Mouse (Mus musculus) gastrocnemius, postnatal 36 days (tissue): ENCODE measurements around the gene Kitl. TPM values are rescaled to one million over a fixed set of nuclear protein-coding genes. Genes with fewer than 3 reads are reported as not detected.
A peak's percentile ranks its signal among the peaks of the same experiment; 100 is the strongest.

Source experiments
- DNase-seq, 2 experiments: peaks; one replicate each; pipeline ENCODE4 v3.0.0; 2022
- intact Hi-C: fragments of 180-260 bp; cut with DNase I; formaldehyde crosslinking; loops from one replicate; pipeline ENCODE4 v1.15.1; 2025
- total RNA-seq, 2 experiments: library from RNA; stranded (reverse); gene quantifications; 2 replicates each; pipeline ENCODE4 v1.2.3; 2021

Kitl gene
- total RNA-seq, 2 experiments from 2014 or later, result 21.1 to 23.7 TPM

GRCm38 (mm10) chr10:100022835-100023093 lies 7.3 kb downstream of the Kitl start:
- intact Hi-C loops, result no loop called here
- DNase-seq, result no peak

- DNase-seq, result no peak
- intact Hi-C loops, result no loop called here
Observed at GRCm38 (mm10) chr10:100025665-100026064, 10.2 kb downstream of the Kitl start.

GRCm38 (mm10) chr10:100026778-100027177 lies 11.3 kb downstream of the Kitl start:
- intact Hi-C loops, result no loop called here
- DNase-seq, result no peak

- DNase-seq, result no peak
- intact Hi-C loops, result no loop called here
Observed at GRCm38 (mm10) chr10:100030385-100030784, 15.0 kb downstream of the Kitl start.

- intact Hi-C loops, result no loop called here
- DNase-seq, result no peak
Observed at GRCm38 (mm10) chr10:100030980-100031516, 15.6 kb downstream of the Kitl start.

GRCm38 (mm10) chr10:100031631-100032030 lies 16.2 kb downstream of the Kitl start:
- intact Hi-C loops, result no loop called here
- no peak for DNase-seq

GRCm38 (mm10) chr10:100032566-100032965 lies 17.1 kb downstream of the Kitl start:
- DNase-seq, result no peak
- intact Hi-C loops, result no loop called here

GRCm38 (mm10) chr10:100036021-100036420 lies 20.6 kb downstream of the Kitl start:
- intact Hi-C loops, result no loop called here
- DNase-seq, result no peak

GRCm38 (mm10) chr10:100038342-100038898 lies 23.0 kb downstream of the Kitl start:
- intact Hi-C loops, result no loop called here
- DNase-seq, result no peak

GRCm38 (mm10) chr10:100038994-100039393 lies 23.6 kb downstream of the Kitl start:
- intact Hi-C loops, result no loop called here
- DNase-seq, result no peak

- intact Hi-C loops, result no loop called here
Observed at GRCm38 (mm10) chr10:100043748-100044147, 28.3 kb downstream of the Kitl start.

GRCm38 (mm10) chr10:100044153-100044552 lies 28.7 kb downstream of the Kitl start:
- DNase-seq, result no peak
- intact Hi-C loops, result no loop called here

More at GRCm38 (mm10) chr10:100043748-100044147, 28.3 kb downstream of the Kitl start:
- no peak for DNase-seq

GRCm38 (mm10) chr10:100051146-100051783 lies 35.8 kb downstream of the Kitl start:
- intact Hi-C loops, result no loop called here
- DNase-seq, result no peak

GRCm38 (mm10) chr10:100052404-100052803 lies 37.0 kb downstream of the Kitl start:
- DNase-seq, result no peak
- intact Hi-C loops, result no loop called here

- intact Hi-C loops, result no loop called here
- DNase-seq, result no peak
Observed at GRCm38 (mm10) chr10:100052911-100053310, 37.5 kb downstream of the Kitl start.

- DNase-seq, result no peak
Observed at GRCm38 (mm10) chr10:100054006-100054405, 38.6 kb downstream of the Kitl start.

GRCm38 (mm10) chr10:100055082-100055481 lies 39.7 kb downstream of the Kitl start:
- no peak for DNase-seq
- intact Hi-C loops, result no loop called here

More at GRCm38 (mm10) chr10:100054006-100054405, 38.6 kb downstream of the Kitl start:
- intact Hi-C loops, result no loop called here

GRCm38 (mm10) chr10:100057106-100057623 lies 41.7 kb downstream of the Kitl start:
- intact Hi-C loops, result no loop called here
- no peak for DNase-seq

- intact Hi-C loops, result no loop called here
- no peak for DNase-seq
Observed at GRCm38 (mm10) chr10:100059356-100059755, 43.9 kb downstream of the Kitl start.

GRCm38 (mm10) chr10:100065529-100066301 lies 50.3 kb downstream of the Kitl start:
- intact Hi-C loops, result no loop called here
- peak in 1 of 2 experiments; percentile 12 for DNase-seq

GRCm38 (mm10) chr10:100066374-100066773 lies 50.9 kb downstream of the Kitl start:
- intact Hi-C loops, result no loop called here
- DNase-seq, result no peak
